Mouse (Mus musculus): ENCODE measurements around the gene Gal3st4.

DNA sequence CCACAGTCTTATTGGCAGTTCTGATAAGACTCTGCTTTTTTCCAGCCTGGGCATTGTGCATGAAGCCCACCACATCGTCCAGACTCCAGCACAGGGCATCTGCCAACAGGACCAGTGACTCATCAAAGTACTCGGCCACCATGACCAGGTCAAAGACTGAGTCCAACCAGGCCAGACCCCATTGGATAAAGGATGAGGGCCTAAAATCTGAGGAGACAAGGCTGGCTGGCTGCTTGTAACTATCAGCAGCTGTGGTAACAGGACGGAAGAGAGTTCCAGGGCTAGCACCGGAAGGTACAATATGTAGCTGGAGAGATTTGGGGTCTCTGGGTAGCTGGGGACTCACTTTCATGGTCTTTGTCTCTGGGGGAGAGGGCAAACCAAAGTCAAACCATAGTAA is 6.9 kb downstream of the Gal3st4 start:
- no peak for TF ChIP-seq CTCF (IDR thresholded peaks at IDR 0.05; ENCODE audit: low read depth)
- TF ChIP-seq EP300 (optimal IDR thresholded peaks at IDR 0.05) = no peak
